Comparison of ENCODE assay signal across 29 mouse cellular contexts in the genomic region with DNA sequence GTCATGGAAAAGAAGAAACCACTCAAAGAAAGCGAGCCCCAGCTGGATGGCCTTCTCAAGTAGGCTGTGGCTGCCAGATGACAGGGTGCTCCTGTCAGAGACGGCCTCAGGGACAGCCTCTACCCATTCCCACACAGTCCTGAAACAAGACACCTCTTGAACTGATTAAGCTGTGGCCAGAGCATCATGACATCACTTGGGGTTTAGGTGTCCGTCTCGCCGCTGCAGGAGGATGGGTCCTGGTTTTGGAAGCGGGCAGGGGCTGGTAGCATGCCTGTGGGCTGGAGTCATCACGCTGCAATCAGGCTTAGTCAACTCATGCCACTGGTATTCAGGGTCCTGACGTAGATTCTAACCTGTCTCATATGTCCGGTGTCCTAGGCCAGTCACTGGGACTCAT.
DNase-seq lines count a peak whose midpoint lies in the region; ATAC-seq and TF ChIP-seq lines count a peak whose summit lies in the region.
"Had no signal": no experiment of that assay in that cellular context is flagged by ENCODE, and none has a peak within 500 bp of the region (broad histone marks: within the 10 kb centered on the region; RNA-seq: fewer than 3 reads in every experiment).

No protein-coding gene starts in this region.

- H3K79me3 ChIP-seq in C2C12 (ENCODE audit: low read depth), result no peaks in the 10 kb centered on the region

- POLR2A ChIA-PET in Patski (lab: Charles Lee), result no interaction called here

- TF ChIP-seq CTCF in C2C12 (IDR thresholded peaks at IDR 0.05; ENCODE audit: control insufficient read depth, insufficient read depth, insufficient read length) (no peak), Patski (IDR thresholded peaks at IDR 0.05) (no peak)

- peak; percentile 80 for ATAC-seq in Patski
- ATAC-seq: activated CD4-positive, CD25-positive, alpha-beta regulatory T cell, adult 4 months; forebrain, embryonic 15.5 days; inflammation-experienced regulatory T-cells, adult 6 months had no signal

- CTCF ChIA-PET in Patski (lab: Charles Lee), result interaction anchor here (1.3 to 2.2 kb wide), 2 partner anchors 14 to 258 kb away, joined by 3 to 8 read pairs; no protein-coding TSS in a partner anchor

- H3K79me2 ChIP-seq in C2C12 (ENCODE audit: control insufficient read depth, insufficient read depth), result no peaks in the 10 kb centered on the region

- H3K36me3 ChIP-seq in C2C12 (ENCODE audit: control insufficient read depth, insufficient read depth), result no peaks in the 10 kb centered on the region
- H3K36me3 ChIP-seq: embryonic facial prominence, embryonic 13.5 days; forebrain, embryonic 10.5 days; forebrain, embryonic 15.5 days; heart, embryonic 13.5 days; limb, embryonic 13.5 days; neural tube, embryonic 15.5 days had no signal

- DNase-seq in gastrocnemius, postnatal 25 days, result peak; percentile 32
- no peak for DNase-seq in gastrocnemius, adult 8-10 months (ENCODE audit: low spot score in 2 of 2)
- peak; percentile 83 for DNase-seq in Patski (ENCODE audit: low read depth, low spot score)
- peak; percentile 57 for DNase-seq in skeletal muscle tissue, adult 2 months (ENCODE audit: low read depth, low spot score)
- no peak for DNase-seq in heart, adult 9 months (ENCODE audit: low spot score in 2 of 2)
- DNase-seq in ovary, postnatal 36 days (ENCODE audit: low spot score), result no peak
- DNase-seq: adrenal gland, postnatal 10 days; cerebellum, adult 8-10 months; cerebellum, postnatal 36 days; embryo, embryonic 11 days; gastrocnemius, postnatal 36 days; heart, adult 2 months; heart, postnatal 10 days; kidney, adult 11 months; kidney, postnatal 14 days; layer of hippocampus, adult 9-11 months; midbrain, embryonic 14.5 days; right cerebral cortex, postnatal 25 days; spleen, adult 18-20 months; thymus, postnatal 25 days had no signal

- in situ Hi-C loops in Patski (cut with MboI; ENCODE audit: low pct_unique_long_range_greater_than_20kb), result loop anchor here (25.0 kb wide), 1 partner anchor 429 kb away; no protein-coding TSS in a partner anchor

- H3K27me3 ChIP-seq in C2C12 (ENCODE audit: control insufficient read depth, insufficient read depth, insufficient read length) (no peaks in the 10 kb centered on the region), Patski (no peaks in the 10 kb centered on the region)
- H3K27me3 ChIP-seq: embryonic facial prominence, embryonic 13.5 days; forebrain, embryonic 15.5 days; limb, embryonic 13.5 days; neural tube, embryonic 15.5 days had no signal

- H3K4me3 ChIP-seq in C2C12 (ENCODE audit: insufficient read depth, poor library complexity, severe bottlenecking), result no peak overlapping the region
- H3K4me3 ChIP-seq: embryonic facial prominence, embryonic 13.5 days; forebrain, embryonic 10.5 days; forebrain, embryonic 15.5 days; heart, adult 2 months; heart, embryonic 13.5 days; limb, embryonic 13.5 days; neural tube, embryonic 15.5 days had no signal

- no peak overlapping the region for H3ac ChIP-seq in C2C12 (ENCODE audit: control insufficient read depth, insufficient read length, low read depth)

TF ChIP-seq in C2C12, 6 proteins besides CTCF, POLR2A, EP300 and RAD21:
- TF ChIP-seq FOSL1 (IDR thresholded peaks at IDR 0.05; ENCODE audit: insufficient read depth, low read length, poor library complexity, severe bottlenecking) (peak; percentile 87), CEBPB (IDR thresholded peaks at IDR 0.05; ENCODE audit: low read depth) (peak; percentile 79), MYOD1 (IDR thresholded peaks at IDR 0.05; ENCODE audit: control insufficient read depth, insufficient read length, low read depth) (peak; percentile 44), MAX (IDR thresholded peaks at IDR 0.05) (peak; percentile 54), MYOG (IDR thresholded peaks at IDR 0.05; ENCODE audit: control insufficient read depth, extremely low read depth, insufficient read length) (no peak), USF1 (IDR thresholded peaks at IDR 0.05; ENCODE audit: low read depth) (no peak)
TF ChIP-seq in C2C12: peak in this region for 4.

Comparison
In these comparisons a context has a peak if more than half of its experiments do, and no peak if none do; other contexts are left out.
1. DNase-seq: peak in gastrocnemius, postnatal 25 days (single experiment), Patski (single experiment) and skeletal muscle tissue, adult 2 months (single experiment); none in gastrocnemius, adult 8-10 months (0 of 2), heart, adult 9 months (0 of 2) and ovary, postnatal 36 days (single experiment).